Mouse (Mus musculus): ENCODE results near the gene A730071L15Rik. TPM values are rescaled to one million over a fixed set of nuclear protein-coding genes. Genes with fewer than 3 reads are reported as not detected.

Gene A730071L15Rik
- polyA plus RNA-seq (2014; fragmentation: Nextera tagmentation; extraction: Ambion mirVana), result 0.64 and 0.83 TPM in 2 replicates

- WGBS, result under 1% methylated on average over 35 of the region's 35 CpGs
- Histone ChIP-seq H3K27me3 (ENCODE audit: control insufficient read depth, insufficient read depth, low read length) (no peaks in the 10 kb centered on the region; the same call in 1 of the 2 replicates), H3K9me3 (ENCODE audit: control insufficient read depth, low read length) (no peaks in the 10 kb centered on the region), H3K36me3 (ENCODE audit: control insufficient read depth, insufficient read depth, low read length) (no peaks in the 10 kb centered on the region), H3K9ac (replicated peaks; ENCODE audit: low read depth, low read length) (peak within 1 kb of the TSS; percentile 95), H3K4me2 (ENCODE audit: low read depth, low read length) (peak within 1 kb of the TSS; percentile 85), H3K4me1 (ENCODE audit: control insufficient read depth, insufficient read depth, low read length) (peaks cover 17% of the 10 kb centered on the region), H3K27ac (ENCODE audit: low read depth, low read length) (peak within 1 kb of the TSS; percentile 98), H3K4me3 (ENCODE audit: low read depth, low read length) (peak within 1 kb of the TSS; percentile 99)
- ATAC-seq (ENCODE audit: low read depth), result peak; percentile 74
Observed at GRCm38 (mm10) chr11:6199410-6200086, at the start of gene A730071L15Rik. Gene A730071L15Rik, plus strand, starts transcription at chr11:6200029.

GRCm38 (mm10) chr11:6152864-6153263 is 47.0 kb upstream of the A730071L15Rik start:
- Histone ChIP-seq H3K36me3 (ENCODE audit: control insufficient read depth, insufficient read depth, low read length) (peaks cover 5% of the 10 kb centered on the region; the same call in 1 of the 2 replicates), H3K4me3 (ENCODE audit: low read depth, low read length) (no peak overlapping the region), H3K4me2 (ENCODE audit: low read depth, low read length) (no peak overlapping the region), H3K27ac (ENCODE audit: low read depth, low read length) (no peak overlapping the region), H3K27me3 (ENCODE audit: control insufficient read depth, insufficient read depth, low read length) (no peaks in the 10 kb centered on the region), H3K9me3 (ENCODE audit: control insufficient read depth, low read length) (no peaks in the 10 kb centered on the region), H3K4me1 (ENCODE audit: control insufficient read depth, insufficient read depth, low read length) (peaks cover 2% of the 10 kb centered on the region; the same call in 1 of the 2 replicates), H3K9ac (replicated peaks; ENCODE audit: low read depth, low read length) (no peak overlapping the region)
- WGBS, result 90% methylated on average over 4 of the region's 4 CpGs
- ATAC-seq (ENCODE audit: low read depth), result no peak

GRCm38 (mm10) chr11:6154211-6154701 is 45.6 kb upstream of the A730071L15Rik start:
- ATAC-seq (ENCODE audit: low read depth), result no peak
- Histone ChIP-seq H3K4me3 (ENCODE audit: low read depth, low read length) (no peak overlapping the region), H3K4me1 (ENCODE audit: control insufficient read depth, insufficient read depth, low read length) (peaks cover 2% of the 10 kb centered on the region; the same call in 1 of the 2 replicates), H3K9me3 (ENCODE audit: control insufficient read depth, low read length) (no peaks in the 10 kb centered on the region), H3K27ac (ENCODE audit: low read depth, low read length) (no peak overlapping the region), H3K27me3 (ENCODE audit: control insufficient read depth, insufficient read depth, low read length) (no peaks in the 10 kb centered on the region), H3K4me2 (ENCODE audit: low read depth, low read length) (no peak overlapping the region), H3K36me3 (ENCODE audit: control insufficient read depth, insufficient read depth, low read length) (0 out of 2 replicates have a peak, but pooled peaks cover 5% of the 10 kb centered on the region), H3K9ac (replicated peaks; ENCODE audit: low read depth, low read length) (no peak overlapping the region)
- 56% methylated on average over 3 of the region's 3 CpGs for WGBS

- H3K4me2 ChIP-seq (ENCODE audit: low read depth, low read length), result no peak overlapping the region
- no peaks in the 10 kb centered on the region for H3K27me3 ChIP-seq (ENCODE audit: control insufficient read depth, insufficient read depth, low read length)
- ATAC-seq (ENCODE audit: low read depth), result no peak
Observed at GRCm38 (mm10) chr11:6156651-6157050, 43.2 kb upstream of the A730071L15Rik start.

GRCm38 (mm10) chr11:6157119-6157518 is 42.7 kb upstream of the A730071L15Rik start:
- Histone ChIP-seq H3K9ac (replicated peaks; ENCODE audit: low read depth, low read length) (no peak overlapping the region), H3K4me2 (ENCODE audit: low read depth, low read length) (no peak overlapping the region), H3K9me3 (ENCODE audit: control insufficient read depth, low read length) (no peaks in the 10 kb centered on the region), H3K4me3 (ENCODE audit: low read depth, low read length) (no peak overlapping the region), H3K27me3 (ENCODE audit: control insufficient read depth, insufficient read depth, low read length) (no peaks in the 10 kb centered on the region), H3K36me3 (ENCODE audit: control insufficient read depth, insufficient read depth, low read length) (no peaks in the 10 kb centered on the region), H3K27ac (ENCODE audit: low read depth, low read length) (no peak overlapping the region), H3K4me1 (ENCODE audit: control insufficient read depth, insufficient read depth, low read length) (peaks cover 2% of the 10 kb centered on the region; the same call in 1 of the 2 replicates)
- no peak for ATAC-seq (ENCODE audit: low read depth)
- 80% methylated on average over 5 of the region's 5 CpGs for WGBS

More at GRCm38 (mm10) chr11:6156651-6157050, 43.2 kb upstream of the A730071L15Rik start:
- 70% methylated on average over 5 of the region's 5 CpGs for WGBS
- Histone ChIP-seq H3K4me3 (ENCODE audit: low read depth, low read length) (no peak overlapping the region), H3K36me3 (ENCODE audit: control insufficient read depth, insufficient read depth, low read length) (no peaks in the 10 kb centered on the region), H3K27ac (ENCODE audit: low read depth, low read length) (no peak overlapping the region), H3K4me1 (ENCODE audit: control insufficient read depth, insufficient read depth, low read length) (peaks cover 2% of the 10 kb centered on the region; the same call in 1 of the 2 replicates), H3K9me3 (ENCODE audit: control insufficient read depth, low read length) (no peaks in the 10 kb centered on the region), H3K9ac (replicated peaks; ENCODE audit: low read depth, low read length) (no peak overlapping the region)

GRCm38 (mm10) chr11:6158515-6158914 is 41.3 kb upstream of the A730071L15Rik start:
- Histone ChIP-seq H3K4me2 (ENCODE audit: low read depth, low read length) (no peak overlapping the region), H3K27me3 (ENCODE audit: control insufficient read depth, insufficient read depth, low read length) (no peaks in the 10 kb centered on the region), H3K27ac (ENCODE audit: low read depth, low read length) (no peak overlapping the region), H3K4me1 (ENCODE audit: control insufficient read depth, insufficient read depth, low read length) (peaks cover 2% of the 10 kb centered on the region; the same call in 1 of the 2 replicates), H3K4me3 (ENCODE audit: low read depth, low read length) (no peak overlapping the region), H3K9me3 (ENCODE audit: control insufficient read depth, low read length) (no peaks in the 10 kb centered on the region), H3K36me3 (ENCODE audit: control insufficient read depth, insufficient read depth, low read length) (no peaks in the 10 kb centered on the region), H3K9ac (replicated peaks; ENCODE audit: low read depth, low read length) (no peak overlapping the region)
- 95% methylated on average over 1 of the region's 1 CpGs for WGBS
- no peak for ATAC-seq (ENCODE audit: low read depth)

- Histone ChIP-seq H3K4me1 (ENCODE audit: control insufficient read depth, insufficient read depth, low read length) (no peaks in the 10 kb centered on the region), H3K4me3 (ENCODE audit: low read depth, low read length) (no peak overlapping the region), H3K9me3 (ENCODE audit: control insufficient read depth, low read length) (no peaks in the 10 kb centered on the region), H3K27me3 (ENCODE audit: control insufficient read depth, insufficient read depth, low read length) (no peaks in the 10 kb centered on the region), H3K36me3 (ENCODE audit: control insufficient read depth, insufficient read depth, low read length) (no peaks in the 10 kb centered on the region), H3K9ac (replicated peaks; ENCODE audit: low read depth, low read length) (no peak overlapping the region), H3K27ac (ENCODE audit: low read depth, low read length) (no peak overlapping the region), H3K4me2 (ENCODE audit: low read depth, low read length) (no peak overlapping the region)
- no peak for ATAC-seq (ENCODE audit: low read depth)
- 93% methylated on average over 4 of the region's 4 CpGs for whole genome bisulfite sequencing
Observed at GRCm38 (mm10) chr11:6159704-6160275, 40.0 kb upstream of the A730071L15Rik start.

- H3K9me3 ChIP-seq (ENCODE audit: control insufficient read depth, low read length), result no peaks in the 10 kb centered on the region
- WGBS, result 86% methylated on average over 3 of the region's 3 CpGs
- H3K4me1 ChIP-seq (ENCODE audit: control insufficient read depth, insufficient read depth, low read length), result no peaks in the 10 kb centered on the region
- ATAC-seq (ENCODE audit: low read depth), result no peak
- no peaks in the 10 kb centered on the region for H3K27me3 ChIP-seq (ENCODE audit: control insufficient read depth, insufficient read depth, low read length)
- H3K27ac ChIP-seq (ENCODE audit: low read depth, low read length), result no peak overlapping the region
- H3K4me2 ChIP-seq (ENCODE audit: low read depth, low read length), result no peak overlapping the region
- no peaks in the 10 kb centered on the region for H3K36me3 ChIP-seq (ENCODE audit: control insufficient read depth, insufficient read depth, low read length)
- H3K4me3 ChIP-seq (ENCODE audit: low read depth, low read length), result no peak overlapping the region
- H3K9ac ChIP-seq (replicated peaks; ENCODE audit: low read depth, low read length), result no peak overlapping the region
Observed at GRCm38 (mm10) chr11:6160663-6161271, 39.1 kb upstream of the A730071L15Rik start.

- Histone ChIP-seq H3K4me2 (ENCODE audit: low read depth, low read length) (no peak overlapping the region), H3K9me3 (ENCODE audit: control insufficient read depth, low read length) (no peaks in the 10 kb centered on the region), H3K27ac (ENCODE audit: low read depth, low read length) (no peak overlapping the region), H3K27me3 (ENCODE audit: control insufficient read depth, insufficient read depth, low read length) (no peaks in the 10 kb centered on the region), H3K9ac (replicated peaks; ENCODE audit: low read depth, low read length) (no peak overlapping the region), H3K4me1 (ENCODE audit: control insufficient read depth, insufficient read depth, low read length) (no peaks in the 10 kb centered on the region), H3K36me3 (ENCODE audit: control insufficient read depth, insufficient read depth, low read length) (no peaks in the 10 kb centered on the region), H3K4me3 (ENCODE audit: low read depth, low read length) (no peak overlapping the region)
- no peak for ATAC-seq (ENCODE audit: low read depth)
Observed at GRCm38 (mm10) chr11:6161549-6161948, 38.3 kb upstream of the A730071L15Rik start.

Data from neural tube, embryonic 14.5 days (tissue).